Mouse (Mus musculus) liver, adult 2 months (tissue): ENCODE results near the gene Dnaaf3. TPM values are rescaled to one million over a fixed set of nuclear protein-coding genes. Genes with fewer than 3 reads are reported as not detected.
"Not testable (repeated sequence)": the region's sequence is repeated elsewhere in the genome, so short reads cannot be mapped to it uniquely, and the experiment has no call there.

Experiments
- DNase-seq: peaks from one replicate; pipeline ENCODE4 v3.0.0-alpha.2; 2011; ENCODE audit warnings: low read depth, low spot score; ENCODE audit errors: extremely low read depth
- H3K27ac ChIP-seq: fragments of 200-500 bp; replicated peaks from 2 replicates; pipeline ENCODE4 v1.5.1; 2012; ENCODE audit warnings: low read depth, mild to moderate bottlenecking, control low read depth, inconsistent platforms, low read length; ENCODE audit not compliant: insufficient read depth
- H3K27me3 ChIP-seq: fragments of 200-500 bp; 2 replicates; pipeline ENCODE4 v1.6.1; 2012; ENCODE audit warnings: mild to moderate bottlenecking, moderate library complexity, low read length, inconsistent platforms; ENCODE audit not compliant: control insufficient read depth, insufficient read depth
- H3K36me3 ChIP-seq: fragments of 200-500 bp; 2 replicates; pipeline ENCODE4 v1.6.1; 2012; ENCODE audit warnings: low read length, inconsistent platforms; ENCODE audit not compliant: control insufficient read depth, insufficient read depth
- H3K4me1 ChIP-seq: fragments of 200-500 bp; 2 replicates; pipeline ENCODE4 v1.6.1; 2011; ENCODE audit warnings: low read length; ENCODE audit not compliant: control insufficient read depth, insufficient read depth
- H3K4me3 ChIP-seq: fragments of 200-500 bp; 2 replicates; pipeline ENCODE4 v1.5.1; 2011; ENCODE audit warnings: low read depth, mild to moderate bottlenecking, control low read depth, low read length, moderate library complexity; ENCODE audit not compliant: insufficient read depth
- H3K79me2 ChIP-seq: fragments of 200-500 bp; 2 replicates; pipeline ENCODE4 v1.6.1; 2012; ENCODE audit warnings: inconsistent platforms, mild to moderate bottlenecking, low read length, moderate library complexity; ENCODE audit not compliant: control insufficient read depth, insufficient read depth
- H3K9ac ChIP-seq: fragments of 200-500 bp; 2 replicates; pipeline ENCODE4 v1.6.1; 2012; ENCODE audit warnings: low read depth, mild to moderate bottlenecking, control low read depth, inconsistent platforms, low read length
- CTCF ChIP-seq: fragments of 200-500 bp; IDR thresholded peaks from 2 replicates; pipeline ENCODE4 v1.5.1; 2011; ENCODE audit warnings: low read depth, low read length, control low read depth
- POLR2A ChIP-seq: fragments of 200-500 bp; IDR thresholded peaks from 2 replicates; pipeline ENCODE4 v1.6.1; 2011; ENCODE audit warnings: low read length, control low read depth; ENCODE audit not compliant: insufficient read depth; ENCODE audit errors: extremely low read depth
- WGBS: fragments of 180-500 bp; shearing (Covaris S2); methylation state at CpG from one replicate; pipeline ENCODE4 v1.1.7; 2018; 5-methylcytosine and 5-hydroxymethylcytosine counted together
- polyA plus RNA-seq: library from polyadenylated mRNA; depleted of rRNA; stranded (reverse); fragments of >200 nt; gene quantifications from 2 replicates; pipeline ENCODE4 v1.2.3, GENCODE M21; 2012; rRNA removed
- total RNA-seq: library from RNA; depleted of rRNA; stranded (reverse); fragments of >200 nt; gene quantifications from 2 replicates; pipeline ENCODE4 v1.2.3, GENCODE M21; 2014; rRNA removed

Dnaaf3 gene
- total RNA-seq (0.09 TPM in 1 of 2 replicates, not detected in the other), polyA plus RNA-seq (0.24 and 0.44 TPM in 2 replicates)

DNA sequence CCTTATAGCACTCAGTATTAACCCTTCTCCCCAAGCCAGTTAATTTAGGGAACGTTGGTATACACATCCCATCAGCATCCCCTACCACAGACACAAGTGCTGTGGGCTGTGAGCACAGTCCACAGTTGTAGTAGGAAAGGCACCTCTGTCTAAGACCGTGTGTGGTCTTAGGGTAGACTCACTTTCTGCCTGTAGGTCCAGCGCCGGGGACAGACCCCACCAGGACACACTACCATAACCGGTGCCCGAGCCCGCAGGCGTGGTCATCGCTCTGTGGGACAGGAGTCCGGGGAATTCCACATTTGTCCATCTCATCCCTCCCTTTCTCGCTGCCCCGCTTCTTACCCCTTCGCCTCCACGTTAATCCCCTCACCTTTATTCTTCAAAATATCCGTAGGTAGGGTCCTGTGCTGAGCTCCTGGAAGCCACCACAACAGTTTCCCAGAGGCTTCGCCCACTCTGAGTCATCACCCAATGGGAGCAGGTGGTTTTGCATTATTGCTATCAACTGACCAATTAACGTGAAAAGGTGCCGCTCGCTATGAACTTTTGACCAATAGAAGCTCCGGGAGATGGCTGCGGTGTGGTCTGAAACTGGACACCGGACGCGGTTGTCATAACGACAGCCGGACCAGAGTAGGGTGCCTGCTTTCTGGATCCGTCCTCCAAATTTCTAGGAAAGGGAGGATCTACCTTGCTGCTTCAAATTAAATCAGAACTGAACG, at the start of gene Dnaaf3:
TSS of gene Dnaaf3 (minus strand) at position 449 of the 725 bp plus-strand sequence.
- 5% methylated on average over 28 of the region's 28 CpGs for WGBS
- H3K9ac ChIP-seq, result no peak within 1 kb of the TSS
- DNase-seq, result peak; percentile 78

DNA sequence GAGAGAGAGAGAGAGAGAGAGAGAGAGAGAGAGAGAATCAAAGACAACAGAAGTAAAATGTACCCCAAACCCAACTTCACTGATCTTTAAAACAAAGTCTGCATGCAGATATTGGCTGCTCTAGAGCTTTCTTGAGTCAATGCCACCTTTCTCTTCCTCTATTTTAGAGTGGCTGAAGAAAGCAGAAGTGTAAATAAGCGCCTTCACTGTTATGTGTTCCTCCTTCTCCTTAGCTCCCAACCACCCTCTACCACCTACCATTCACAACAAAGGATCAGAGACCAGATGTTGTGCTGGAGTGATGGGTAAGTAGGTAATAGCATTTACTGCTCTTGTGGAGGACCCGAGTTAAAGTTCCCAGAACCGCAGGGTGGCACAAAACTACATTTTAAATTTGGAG, 49.2 kb upstream of the Dnaaf3 start:
- H3K79me2 ChIP-seq, H3K36me3 ChIP-seq, DNase-seq, H3K27ac ChIP-seq, H3K4me3 ChIP-seq, H3K9ac ChIP-seq, H3K4me1 ChIP-seq, H3K27me3 ChIP-seq: not testable (repeated sequence)
- WGBS, result 83% methylated on average over 3 of the region's 3 CpGs

More for the DNA sequence above, at the start of gene Dnaaf3:
- no peaks in the 10 kb centered on the region for H3K27me3 ChIP-seq
- peak within 1 kb of the TSS; percentile 6; the same call in 1 of the 2 replicates for H3K4me3 ChIP-seq
- no peaks in the 10 kb centered on the region for H3K79me2 ChIP-seq
- H3K36me3 ChIP-seq, result no peaks in the 10 kb centered on the region
- no peaks in the 10 kb centered on the region for H3K4me1 ChIP-seq
- TF ChIP-seq CTCF (no peak), POLR2A (no peak)
- no peak within 1 kb of the TSS for H3K27ac ChIP-seq

DNA sequence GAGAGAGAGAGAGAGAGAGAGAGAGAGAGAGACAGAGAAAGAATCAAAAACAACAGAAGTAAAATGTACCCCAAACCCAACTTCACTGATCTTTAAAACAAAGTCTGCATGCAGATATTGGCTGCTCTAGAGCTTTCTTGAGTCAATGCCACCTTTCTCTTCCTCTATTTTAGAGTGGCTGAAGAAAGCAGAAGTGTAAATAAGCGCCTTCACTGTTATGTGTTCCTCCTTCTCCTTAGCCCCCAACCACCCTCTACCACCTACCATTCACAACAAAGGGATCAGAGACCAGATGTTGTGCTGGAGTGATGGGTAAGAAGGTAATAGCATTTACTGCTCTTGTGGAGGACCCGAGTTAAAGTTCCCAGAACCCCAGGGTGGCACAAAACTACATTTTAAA, 40.1 kb upstream of the Dnaaf3 start:
- 66% methylated on average over 2 of the region's 2 CpGs for WGBS

DNA sequence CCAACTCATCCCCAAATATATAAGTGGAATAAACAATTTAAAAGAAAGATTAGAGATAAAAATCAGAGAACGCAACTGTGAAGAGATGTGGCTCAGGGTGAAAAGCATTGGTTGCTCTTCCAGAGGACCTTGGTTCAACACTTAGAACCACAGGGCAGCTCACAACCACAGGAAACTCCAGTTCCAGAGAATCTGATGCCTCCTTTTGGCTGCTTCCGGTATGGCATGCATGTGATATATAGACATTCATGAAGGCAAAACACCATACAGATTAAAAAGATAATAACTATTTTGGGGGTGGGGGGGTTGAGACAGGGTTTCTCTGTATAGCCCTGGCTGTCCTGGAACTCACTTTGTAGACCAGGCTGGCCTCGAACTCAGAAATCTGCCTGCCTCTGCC, 30.4 kb upstream of the Dnaaf3 start:
- Histone ChIP-seq H3K9ac (no peak overlapping the region), H3K4me3 (no peak overlapping the region), H3K4me1 (no peaks in the 10 kb centered on the region), H3K79me2 (no peaks in the 10 kb centered on the region), H3K27ac (no peak overlapping the region), H3K27me3 (no peaks in the 10 kb centered on the region), H3K36me3 (no peaks in the 10 kb centered on the region)
- 84% methylated on average over 3 of the region's 3 CpGs for WGBS
- TF ChIP-seq POLR2A, result no peak
- TF ChIP-seq CTCF, result no peak
- DNase-seq, result no peak

More for the DNA sequence above, 40.1 kb upstream of the Dnaaf3 start:
- not testable (repeated sequence) for DNase-seq, H3K79me2 ChIP-seq, H3K4me3 ChIP-seq, H3K4me1 ChIP-seq, H3K9ac ChIP-seq, H3K36me3 ChIP-seq, H3K27ac ChIP-seq, H3K27me3 ChIP-seq

DNA sequence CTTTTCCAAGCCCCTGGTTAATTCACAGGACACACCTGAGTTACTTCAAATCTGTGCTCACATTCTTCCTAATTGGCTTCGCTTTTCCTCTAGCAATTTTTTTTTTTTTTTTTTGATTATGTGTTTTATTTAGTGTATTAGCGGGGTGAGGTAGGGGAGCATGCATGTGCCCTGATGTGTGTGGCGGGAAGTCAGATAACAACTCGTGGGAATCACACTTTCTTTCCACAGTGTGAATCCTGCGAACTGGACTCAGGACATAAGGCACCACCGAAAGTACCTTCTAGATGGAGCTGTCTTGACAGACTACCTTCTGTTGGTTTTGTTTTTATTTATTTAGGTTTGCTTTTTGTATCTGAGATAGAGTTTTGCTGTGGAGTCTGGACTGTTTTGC, 24.9 kb upstream of the Dnaaf3 start:
- no peak for DNase-seq
- Histone ChIP-seq H3K4me3 (no peak overlapping the region), H3K27me3 (no peaks in the 10 kb centered on the region), H3K27ac (no peak overlapping the region), H3K9ac (no peak overlapping the region), H3K4me1 (no peaks in the 10 kb centered on the region), H3K36me3 (no peaks in the 10 kb centered on the region), H3K79me2 (no peaks in the 10 kb centered on the region)
- no peak for TF ChIP-seq POLR2A
- TF ChIP-seq CTCF, result no peak
- WGBS, result 65% methylated on average over 6 of the region's 6 CpGs

DNA sequence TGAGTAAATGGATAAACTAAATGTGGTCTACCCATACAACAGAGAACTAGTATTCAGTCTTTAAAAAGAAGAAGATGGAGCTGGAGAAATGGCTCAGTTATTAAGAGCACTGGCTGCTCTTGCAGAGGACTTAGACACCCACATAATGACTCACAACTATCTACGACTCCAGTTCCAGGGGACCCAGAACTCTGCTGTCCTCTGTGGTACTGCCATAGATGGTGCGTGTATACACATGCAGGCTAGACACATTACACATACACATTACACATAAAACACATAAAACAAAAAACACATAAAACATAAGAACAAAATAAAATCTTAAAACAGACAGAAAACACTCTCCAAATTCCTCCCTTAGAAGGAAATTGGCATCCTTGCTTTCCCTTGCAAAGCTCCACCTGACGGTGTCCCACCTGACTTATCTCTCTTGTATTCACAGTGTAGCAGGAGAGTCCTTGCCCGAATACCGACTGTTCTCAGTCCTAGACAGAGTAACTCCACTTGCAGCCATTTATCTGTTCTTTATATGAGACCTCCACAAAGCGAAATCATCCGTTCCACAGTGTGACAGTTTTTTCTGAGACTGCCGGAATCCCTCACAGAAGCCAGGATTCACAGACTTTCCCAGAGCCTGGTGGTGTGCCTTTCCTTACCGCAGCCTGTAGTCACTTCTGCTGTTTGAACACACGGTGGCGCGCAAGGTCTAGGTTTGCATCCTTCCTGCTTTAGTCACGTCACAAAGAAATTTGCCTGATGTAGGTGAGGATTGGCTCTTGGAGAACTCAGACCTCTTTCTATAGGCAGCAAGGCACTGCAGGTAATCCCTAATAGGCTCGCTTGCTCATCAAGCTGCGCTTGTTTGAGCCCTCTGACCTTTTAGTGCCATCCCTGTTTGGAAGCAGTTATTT, 24.3 kb upstream of the Dnaaf3 start:
- 18% methylated on average over 15 of the region's 15 CpGs for WGBS
- H3K79me2 ChIP-seq, result no peaks in the 10 kb centered on the region
- TF ChIP-seq CTCF, result peak; percentile 94
- no peak for TF ChIP-seq POLR2A

More for the DNA sequence above, 24.3 kb upstream of the Dnaaf3 start:
- Histone ChIP-seq H3K9ac (no peak overlapping the region), H3K27me3 (no peaks in the 10 kb centered on the region), H3K27ac (no peak overlapping the region), H3K36me3 (no peaks in the 10 kb centered on the region), H3K4me1 (no peaks in the 10 kb centered on the region), H3K4me3 (no peak overlapping the region)
- DNase-seq, result peak; percentile 60
